Mouse (Mus musculus): ENCODE results near the gene Ppp2r5a. TPM values are rescaled to one million over a fixed set of nuclear protein-coding genes. Genes with fewer than 3 reads are reported as not detected.

The Ppp2r5a gene
- total RNA-seq, 2 experiments from 2014 or later = 63.7 to 67.8 TPM

GRCm38 (mm10) chr1:191304216-191304615 is 98.9 kb downstream of the Ppp2r5a start:
- intact Hi-C loops (cut with DNase I) = no loop called here
- no peak for DNase-seq

GRCm38 (mm10) chr1:191303736-191304135 is 99.3 kb downstream of the Ppp2r5a start:
- intact Hi-C loops (cut with DNase I) = no loop called here
- no peak for DNase-seq

Other genes with a start within 250 kb of the Ppp2r5a start
- not detected for gene Fam71a, start 238.5 kb downstream of the Ppp2r5a start, total RNA-seq (2021)
- 10 to 100 TPM; 11.9 to 18.8 TPM for gene Atf3, start 185.2 kb downstream of the Ppp2r5a start, total RNA-seq (2021)
- gene Nenf, start 85.1 kb downstream of the Ppp2r5a start, total RNA-seq (2021) = 10 to 100 TPM; 55.2 to 61.5 TPM
- gene Tmem206, start 77.4 kb downstream of the Ppp2r5a start, total RNA-seq (2021) = 1 to 10 TPM; 1.5 to 1.8 TPM
- under 1 TPM; 0.17 to 0.38 TPM for gene Dtl, start 172.3 kb upstream of the Ppp2r5a start, total RNA-seq (2021)
- gene Ints7, start 172.4 kb upstream of the Ppp2r5a start, total RNA-seq (2021) = 1 to 10 TPM; 4.9 to 5.7 TPM

All from gastrocnemius, postnatal 36 days (tissue).